Mouse (Mus musculus) CH12.LX (cell line): Measurements from ENCODE around the gene Fam20a. TPM values are rescaled to one million over a fixed set of nuclear protein-coding genes. Genes with fewer than 3 reads are reported as not detected.

Source experiments
- DNase-seq: peaks from one replicate; pipeline ENCODE4 v3.0.0-alpha.2; 2013; ENCODE audit errors: extremely low read depth
- H3K27ac ChIP-seq: 2 replicates; pipeline ENCODE4 v1.5.1; 2012; ENCODE audit warnings: low read depth, mild to moderate bottlenecking, control low read depth, moderate library complexity; ENCODE audit not compliant: insufficient read depth
- H3K27me3 ChIP-seq: replicated peaks from 2 replicates; pipeline ENCODE3; 2012; ENCODE audit warnings: inconsistent platforms
- H3K36me3 ChIP-seq, 2 experiments: replicated peaks in 1 of 2; 2 replicates each; pipeline versions ENCODE3 to v1.6.1; 2012; ENCODE audit warnings: inconsistent platforms in 1 of 2, low read length in 1 of 2, mild to moderate bottlenecking in 1 of 2, mixed read lengths in 1 of 2, moderate library complexity in 1 of 2; ENCODE audit not compliant: control insufficient read depth in 1 of 2, insufficient read depth in 1 of 2
- H3K4me1 ChIP-seq, 2 experiments: 2 replicates each; pipeline ENCODE4 v1.6.1; 2012; ENCODE audit warnings: inconsistent platforms in 1 of 2, moderate library complexity in 1 of 2; ENCODE audit not compliant: insufficient read depth in 2 of 2, control insufficient read depth in 1 of 2
- H3K4me2 ChIP-seq: 2 replicates; pipeline ENCODE4 v1.6.1; 2012; ENCODE audit warnings: low read depth, mild to moderate bottlenecking, control low read depth; ENCODE audit not compliant: poor library complexity, insufficient read depth, severe bottlenecking
- H3K4me3 ChIP-seq, 3 experiments: fragments of 150-350 bp in 1 of 3; sonication (generic) in 1 of 3; replicated peaks in 1 of 3; 2 replicates each; pipeline versions ENCODE3 to v1.5.1; 2011 to 2012; ENCODE audit warnings: low read depth in 2 of 3, low read length in 2 of 3, mild to moderate bottlenecking in 2 of 3, moderate library complexity in 2 of 3, control low read depth in 1 of 3, improper control_type of control experiment in 1 of 3, inconsistent platforms in 1 of 3, mixed read lengths in 1 of 3; ENCODE audit not compliant: poor library complexity in 1 of 3
- H3K79me2 ChIP-seq: replicated peaks from 2 replicates; pipeline ENCODE4 v1.6.1; 2012; ENCODE audit warnings: mild to moderate bottlenecking, moderate library complexity; ENCODE audit not compliant: control insufficient read depth, poor library complexity, insufficient read depth, severe bottlenecking; ENCODE audit errors: extremely low read depth
- H3K9ac ChIP-seq: 2 replicates; pipeline ENCODE4 v1.6.1; 2012; ENCODE audit warnings: low read depth, mild to moderate bottlenecking, control low read depth, moderate library complexity; ENCODE audit not compliant: insufficient read depth
- H3K9me3 ChIP-seq: replicated peaks from 2 replicates; pipeline ENCODE3; 2012; ENCODE audit warnings: low read length, inconsistent platforms, mixed read lengths
- E2F4 ChIP-seq: IDR thresholded peaks from 2 replicates; pipeline ENCODE4 v1.6.1; 2011; ENCODE audit warnings: low read depth, low read length, improper control_type of control experiment; ENCODE audit not compliant: insufficient replicate concordance
- ELF1 ChIP-seq: IDR thresholded peaks from 2 replicates; pipeline ENCODE4 v1.6.1; 2014; ENCODE audit warnings: low read depth, mild to moderate bottlenecking, inconsistent platforms, low read length, improper control_type of control experiment
- ETS1 ChIP-seq: conservative IDR thresholded peaks from 2 replicates; pipeline ENCODE4 v1.6.1; 2012; ENCODE audit warnings: low read depth, mild to moderate bottlenecking, inconsistent platforms, low read length, improper control_type of control experiment, moderate library complexity
- GABPA ChIP-seq: IDR thresholded peaks from 2 replicates; pipeline ENCODE4 v1.6.1; 2012; ENCODE audit warnings: low read depth, low read length, improper control_type of control experiment, inconsistent platforms; ENCODE audit not compliant: insufficient replicate concordance
- JUND ChIP-seq: conservative IDR thresholded peaks from 2 replicates; pipeline ENCODE4 v1.6.1; 2011; ENCODE audit warnings: low read depth, low read length, improper control_type of control experiment
- KAT2A ChIP-seq: IDR thresholded peaks from 2 replicates; pipeline ENCODE4 v1.6.1; 2012; ENCODE audit warnings: low read length, improper control_type of control experiment, inconsistent platforms; ENCODE audit not compliant: insufficient replicate concordance
- MAZ ChIP-seq: IDR thresholded peaks from 2 replicates; pipeline ENCODE4 v1.6.1; 2012; ENCODE audit warnings: low read depth, mild to moderate bottlenecking, inconsistent platforms, low read length, improper control_type of control experiment, moderate library complexity
- MEF2A ChIP-seq: IDR thresholded peaks from 2 replicates; pipeline ENCODE4 v1.6.1; 2014; ENCODE audit warnings: low read depth, mild to moderate bottlenecking, inconsistent platforms, low read length, improper control_type of control experiment, borderline replicate concordance
- POLR2A ChIP-seq: IDR thresholded peaks from 2 replicates; pipeline ENCODE4 v1.6.1; 2011; ENCODE audit warnings: low read depth, mild to moderate bottlenecking, improper control_type of control experiment, low read length
- RCOR1 ChIP-seq: conservative IDR thresholded peaks from 2 replicates; pipeline ENCODE4 v1.6.1; 2012; ENCODE audit warnings: low read depth, mild to moderate bottlenecking, inconsistent platforms, low read length, improper control_type of control experiment
- SIN3A ChIP-seq: IDR thresholded peaks from 2 replicates; pipeline ENCODE4 v1.6.1; 2012; ENCODE audit warnings: low read length, improper control_type of control experiment, inconsistent platforms
- TBP ChIP-seq: conservative IDR thresholded peaks from 2 replicates; pipeline ENCODE4 v1.6.1; 2011; ENCODE audit warnings: low read depth, low read length, improper control_type of control experiment
- USF1 ChIP-seq: IDR thresholded peaks from 2 replicates; pipeline ENCODE4 v1.6.1; 2014; ENCODE audit warnings: low read depth, mild to moderate bottlenecking, inconsistent platforms, low read length, improper control_type of control experiment
- ZMIZ1 ChIP-seq: IDR thresholded peaks from 2 replicates; pipeline ENCODE4 v1.6.1; 2012; ENCODE audit warnings: low read depth, mild to moderate bottlenecking, inconsistent platforms, low read length, improper control_type of control experiment
- dilution Hi-C: fragments of 300-500 bp; cut with MboI; formaldehyde crosslinking; loops from 2 replicates; pipeline ENCODE4 v1.14.3; 2020; ENCODE audit warnings: low sequenced_read_pairs; ENCODE audit not compliant: extremely low pct_unique_long_range_greater_than_20kb, extremely low pct_ligation_motif_present
- in situ Hi-C: fragments of 300-500 bp; cut with MboI; formaldehyde crosslinking; loops from 3 replicates; pipeline ENCODE4 v1.14.3; 2019; ENCODE audit warnings: low sequenced_read_pairs, low pct_ligation_motif_present, low pct_unique_long_range_greater_than_20kb, mixed read lengths
- polyA plus RNA-seq: library from polyadenylated mRNA; unstranded; fragments of >175 nt; gene quantifications from 2 replicates; pipeline ENCODE4 v1.2.1, GENCODE M21; 2012; ENCODE audit warnings: low read depth; ENCODE audit not compliant: insufficient read length
- total RNA-seq, 2 experiments: library from RNA; depleted of rRNA; stranded (reverse); fragments of 300-350 nt in 1 of 2; fragments of >200 nt in 1 of 2; gene quantifications; 2 replicates each; pipeline ENCODE4 v1.2.3; 2012 to 2014

Gene Fam20a
- total and polyA plus RNA-seq, 3 experiments: 0.08 TPM; not detected in 2

DNA sequence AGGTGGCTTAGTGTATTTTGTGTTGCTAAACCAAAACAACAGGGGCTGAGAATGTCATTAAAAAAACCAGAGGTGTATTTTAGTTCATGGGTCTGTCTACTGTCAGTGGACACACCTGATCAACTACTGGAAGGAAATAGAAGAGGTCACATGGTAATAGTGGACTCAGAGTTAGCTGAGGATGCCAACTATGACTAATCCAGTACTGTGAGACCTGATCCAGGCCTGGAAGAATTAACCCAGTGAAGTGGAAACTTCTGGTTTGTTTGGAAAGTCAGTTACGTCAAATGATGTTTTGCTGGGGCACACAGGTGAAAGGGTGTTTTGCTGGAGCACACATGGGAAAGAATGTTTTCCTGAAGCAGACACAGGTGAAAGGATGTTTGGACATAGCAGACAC lies 12.3 kb upstream of the Fam20a start:
- Histone ChIP-seq H3K4me1 (peaks cover 0 to 7% of the 10 kb centered on the region in 2 experiments; a peak in 2 of 4 replicates), H3K36me3 (no peaks in the 10 kb centered on the region), H3K79me2 (no peaks in the 10 kb centered on the region), H3K4me3 (no peak overlapping the region), H3K9ac (no peak overlapping the region), H3K27me3 (no peaks in the 10 kb centered on the region), H3K4me2 (no peak overlapping the region), H3K27ac (no peak overlapping the region), H3K9me3 (peaks cover 5% of the 10 kb centered on the region)
- in situ Hi-C loops: no loop called here
- dilution Hi-C loops: no loop called here
- no peak for DNase-seq
- no peak for TF ChIP-seq MAZ

DNA sequence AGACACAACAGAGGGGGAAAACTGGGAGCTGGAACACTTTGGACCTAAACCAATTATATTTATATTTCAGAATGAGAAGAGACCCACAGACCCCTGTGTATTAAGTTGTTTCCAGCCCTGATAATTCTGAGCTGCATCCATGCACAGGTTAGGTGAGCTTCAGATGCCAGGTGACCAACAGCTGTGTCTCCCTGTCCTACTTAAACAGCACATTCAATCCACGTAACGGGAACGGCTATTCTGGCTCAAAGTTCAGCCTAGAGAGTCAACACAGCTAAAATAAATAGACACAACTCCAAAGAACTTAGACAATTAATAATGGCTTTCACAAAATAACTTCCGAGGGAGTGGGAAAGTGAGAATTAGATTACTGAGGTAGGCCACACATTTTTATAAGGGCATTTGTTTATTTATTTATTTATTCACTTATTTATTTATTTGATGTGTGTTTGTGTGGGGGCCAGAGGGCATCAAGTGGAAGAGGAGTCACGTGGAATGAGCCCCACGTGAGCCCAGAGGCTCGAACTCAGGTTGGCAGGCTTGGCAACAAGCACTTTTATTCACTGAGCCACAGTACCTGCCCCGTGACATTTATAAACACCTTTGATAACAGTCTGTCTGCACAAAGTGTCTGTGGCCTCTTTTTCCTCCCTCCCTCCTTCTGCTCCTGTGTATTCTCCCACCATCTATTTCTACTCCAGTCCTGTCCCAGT lies 10.8 kb upstream of the Fam20a start:
- in situ Hi-C loops (no loop called here), dilution Hi-C loops (no loop called here)
- TF ChIP-seq ELF1 (no peak), GABPA (no peak), SIN3A (no peak), POLR2A (no peak), KAT2A (no peak), ZMIZ1 (no peak), TBP (no peak), JUND (no peak), RCOR1 (no peak), ETS1 (no peak), USF1 (no peak), MEF2A (no peak), E2F4 (no peak)
- Histone ChIP-seq H3K9me3 (peaks cover 5% of the 10 kb centered on the region), H3K36me3 (no peaks in the 10 kb centered on the region), H3K9ac (no peak overlapping the region), H3K27ac (no peak overlapping the region), H3K4me2 (no peak overlapping the region), H3K79me2 (no peaks in the 10 kb centered on the region), H3K27me3 (no peaks in the 10 kb centered on the region), H3K4me3 (no peak overlapping the region), H3K4me1 (peaks cover 0 to under 1% of the 10 kb centered on the region in 2 experiments; a peak in 2 of 4 replicates)
- DNase-seq: no peak
